Mouse (Mus musculus): ENCODE measurements at regions not wholly inside any gene's neighbourhood (a gene's known extent, or its start where the extent isn't known, plus 50 kb on each side); places are given as distances from the start of the nearest gene placed in this dataset.

DNA sequence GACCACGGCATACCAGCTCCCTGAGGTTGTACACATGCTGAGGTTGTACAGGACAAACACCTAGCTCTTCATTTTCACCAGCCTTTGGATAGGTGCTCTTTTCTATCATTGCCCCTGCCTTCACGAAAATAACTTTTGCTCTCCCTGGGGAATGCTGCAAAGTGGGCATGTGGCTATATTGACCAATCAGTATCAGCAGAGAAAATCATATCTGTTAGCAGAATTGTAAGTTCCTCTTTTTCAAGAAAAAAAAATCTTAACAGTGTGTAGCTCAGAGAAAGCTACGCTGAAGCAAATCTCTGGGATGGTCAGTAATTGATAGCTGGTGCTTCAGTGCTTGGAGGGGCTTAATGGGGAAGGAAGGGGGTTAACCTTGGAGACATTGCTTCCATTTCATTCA, 319.6 kb upstream of the 5930422O12Rik start:
- CTCF ChIA-PET: no interaction called here

DNA sequence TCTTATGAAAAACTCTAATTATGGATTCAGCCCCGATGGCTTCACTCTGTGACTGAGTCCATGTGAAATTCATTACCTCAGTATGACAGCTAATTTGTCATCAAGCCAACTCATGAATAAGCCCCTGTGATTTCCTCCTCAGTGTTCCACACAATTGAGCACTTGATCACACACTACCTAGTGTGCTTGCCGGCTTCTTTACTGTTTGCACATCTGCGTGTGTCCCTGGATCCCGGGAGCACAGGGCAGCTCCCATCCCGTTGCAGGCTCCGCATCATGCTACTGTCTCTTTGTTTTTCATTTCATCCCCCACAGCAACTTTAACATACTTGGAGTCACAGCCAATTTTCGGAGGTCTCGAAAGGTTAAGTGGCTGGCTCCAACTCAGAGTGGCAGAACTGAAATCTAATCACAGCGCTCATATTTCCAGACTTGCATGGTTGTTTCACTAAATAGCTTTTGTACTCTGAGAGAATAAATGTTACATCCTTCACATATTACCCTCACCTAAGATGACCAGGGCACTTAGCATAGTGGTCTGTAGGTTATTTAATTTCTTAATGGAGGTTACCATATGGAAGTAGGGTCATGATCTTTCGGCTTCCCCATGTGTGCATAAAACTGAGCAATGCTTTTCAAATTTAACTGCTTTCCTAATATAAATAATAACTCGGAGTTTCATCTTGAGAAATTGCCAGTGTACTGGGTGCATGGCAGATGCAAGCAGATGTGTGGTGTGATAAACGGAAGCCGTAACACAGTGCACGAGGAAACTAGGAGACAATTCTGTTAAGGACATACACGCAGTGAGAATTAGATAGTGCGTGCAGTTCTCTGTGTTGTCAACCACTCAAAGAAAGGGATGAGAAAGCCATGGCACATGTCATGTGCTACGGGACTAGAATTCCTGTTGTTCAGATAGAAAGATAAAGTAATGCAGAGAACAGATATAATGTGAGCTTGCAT, 313.0 kb upstream of the 5930422O12Rik start:
- CTCF ChIA-PET: no interaction called here

DNA sequence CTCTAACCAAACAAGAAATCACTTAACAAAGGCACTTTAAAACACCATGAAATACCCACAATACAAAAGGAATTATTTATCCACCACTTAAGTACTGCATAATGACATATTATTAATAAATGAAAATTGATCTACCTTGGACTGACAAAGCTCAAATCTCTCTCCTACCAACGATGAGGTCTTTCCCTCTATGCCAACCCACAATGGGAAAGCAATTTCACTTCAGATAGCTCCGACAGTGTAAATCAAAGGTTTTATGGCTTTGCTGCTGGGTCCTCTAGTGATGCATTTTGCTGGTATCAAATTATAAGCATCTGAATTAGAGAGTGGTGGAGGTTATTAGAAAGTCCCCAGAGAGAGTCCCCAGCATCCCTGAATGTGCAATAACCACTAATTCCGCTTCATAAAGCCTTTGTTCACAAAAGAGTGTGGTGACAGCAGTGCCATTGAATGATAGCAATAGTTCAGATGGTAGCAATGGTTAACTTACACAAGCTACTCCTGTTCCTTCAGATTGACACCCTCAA, 305.4 kb upstream of the 5930422O12Rik start:
- CTCF ChIA-PET: no interaction called here

GRCm38 (mm10) chr8:33126981-33127380, 301.5 kb upstream of the 5930422O12Rik start:
- CTCF ChIA-PET: no interaction called here

- CTCF ChIA-PET: no interaction called here
These were observed 289.6 kb upstream of the 5930422O12Rik start for GRCm38 (mm10) chr8:33138874-33139273.

- CTCF ChIA-PET: no interaction called here
These were observed 288.7 kb upstream of the 5930422O12Rik start for GRCm38 (mm10) chr8:33139850-33140249.

- CTCF ChIA-PET: no interaction called here
These were observed 250.9 kb upstream of the 5930422O12Rik start for GRCm38 (mm10) chr8:33177642-33178041.

GRCm38 (mm10) chr8:33183029-33183428, 245.5 kb upstream of the 5930422O12Rik start:
- CTCF ChIA-PET: no interaction called here

All from spleen, embryonic (tissue).